Mouse (Mus musculus) hindbrain, embryonic 12.5 days (tissue): ENCODE results near the gene Serpinb9. TPM values are rescaled to one million over a fixed set of nuclear protein-coding genes. Genes with fewer than 3 reads are reported as not detected.
"Not testable (repeated sequence)": the region's sequence is repeated elsewhere in the genome, so short reads cannot be mapped to it uniquely, and the experiment has no call there.

Experiments
- ATAC-seq: fragments of 200-750 bp; cut with Nextera tagmentation; 2 replicates; pipeline ENCODE4 v1.8.0; 2017; ENCODE audit warnings: moderate TSS enrichment; ENCODE audit not compliant: low FRiP score
- H3K27ac ChIP-seq: fragments of 300-500 bp; sonication (generic); 2 replicates; pipeline ENCODE4 v1.5.1; 2016; ENCODE audit warnings: mild to moderate bottlenecking
- H3K27me3 ChIP-seq: fragments of 300-500 bp; sonication (generic); 2 replicates; pipeline ENCODE4 v1.6.1; 2016; ENCODE audit warnings: mild to moderate bottlenecking
- H3K36me3 ChIP-seq: fragments of 300-500 bp; sonication (generic); 2 replicates; pipeline ENCODE4 v1.6.1; 2016; ENCODE audit warnings: mild to moderate bottlenecking
- H3K4me1 ChIP-seq: fragments of 300-500 bp; sonication (generic); 2 replicates; pipeline ENCODE4 v1.6.1; 2016
- H3K4me2 ChIP-seq: fragments of 300-500 bp; sonication (generic); replicated peaks from 2 replicates; pipeline ENCODE4 v1.6.1; 2016; ENCODE audit warnings: mild to moderate bottlenecking
- H3K4me3 ChIP-seq: fragments of 300-500 bp; sonication (generic); 2 replicates; pipeline ENCODE4 v1.5.1; 2016; ENCODE audit warnings: mild to moderate bottlenecking
- H3K9ac ChIP-seq: fragments of 300-500 bp; sonication (generic); 2 replicates; pipeline ENCODE4 v1.6.1; 2016; ENCODE audit warnings: mild to moderate bottlenecking, moderate library complexity
- H3K9me3 ChIP-seq: fragments of 300-500 bp; sonication (generic); replicated peaks from 2 replicates; pipeline ENCODE4 v1.6.1; 2016; ENCODE audit warnings: mild to moderate bottlenecking
- WGBS: fragments of 180-500 bp; shearing (Covaris S2); methylation state at CpG from one replicate; pipeline ENCODE4 v1.1.7; 2016; 5-methylcytosine and 5-hydroxymethylcytosine counted together
- polyA plus RNA-seq: library from polyadenylated mRNA; unstranded; fragments of >200 nt; fragmentation: Nextera tagmentation; extraction: Ambion mirVana; gene quantifications from 2 replicates; pipeline ENCODE4 v1.2.1, GENCODE M21; 2016

Serpinb9 gene
- polyA plus RNA-seq, 1 experiment from 2014 or later: 1.5 TPM

DNA sequence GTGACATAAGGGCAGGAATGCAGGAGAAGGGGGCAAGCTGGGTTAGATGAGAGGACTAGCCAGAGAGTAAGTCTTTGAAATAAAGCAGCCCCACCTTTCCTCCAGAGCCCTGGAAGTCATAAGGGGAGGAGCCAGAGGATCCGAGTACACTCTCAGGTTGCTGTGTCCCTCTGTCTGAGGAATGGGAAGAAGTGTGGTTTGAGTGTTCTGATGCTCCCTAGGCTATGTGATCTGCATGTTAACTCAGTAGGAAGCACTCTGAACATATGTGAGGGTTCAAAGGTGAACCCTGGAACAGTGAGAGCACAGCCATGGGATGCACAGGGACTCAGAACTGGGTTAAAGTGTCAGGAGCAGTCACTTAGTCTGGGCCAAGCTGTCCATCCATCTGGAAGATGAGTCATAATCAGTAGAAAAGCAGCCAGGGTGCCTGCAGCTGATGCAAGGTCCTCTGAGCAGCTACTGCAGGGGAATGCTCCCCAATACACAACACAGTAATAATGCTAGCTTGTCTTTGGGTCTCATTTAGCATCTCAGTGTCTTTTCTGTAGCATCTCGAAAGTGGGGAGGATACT, 2.5 kb downstream of the Serpinb9 start:
- Histone ChIP-seq H3K9ac (no peak overlapping the region), H3K4me1 (peaks cover 6% of the 10 kb centered on the region; the same call in 1 of the 2 replicates), H3K27ac (no peak overlapping the region), H3K27me3 (no peaks in the 10 kb centered on the region), H3K4me2 (no peak overlapping the region), H3K36me3 (no peaks in the 10 kb centered on the region), H3K4me3 (no peak overlapping the region), H3K9me3 (no peaks in the 10 kb centered on the region)
- no peak for ATAC-seq
- 62% methylated on average over 2 of the region's 2 CpGs for WGBS

GRCm38 (mm10) chr13:33006555-33006954, 3.5 kb downstream of the Serpinb9 start:
- H3K4me1 ChIP-seq: peaks cover 6% of the 10 kb centered on the region; the same call in 1 of the 2 replicates
- no peak for ATAC-seq
- no peak overlapping the region for H3K4me2 ChIP-seq
- no peaks in the 10 kb centered on the region for H3K9me3 ChIP-seq
- no peak overlapping the region for H3K27ac ChIP-seq
- H3K36me3 ChIP-seq: no peaks in the 10 kb centered on the region
- WGBS: 87% methylated on average over 3 of the region's 3 CpGs
- H3K4me3 ChIP-seq: no peak overlapping the region
- H3K9ac ChIP-seq: no peak overlapping the region
- H3K27me3 ChIP-seq: no peaks in the 10 kb centered on the region

DNA sequence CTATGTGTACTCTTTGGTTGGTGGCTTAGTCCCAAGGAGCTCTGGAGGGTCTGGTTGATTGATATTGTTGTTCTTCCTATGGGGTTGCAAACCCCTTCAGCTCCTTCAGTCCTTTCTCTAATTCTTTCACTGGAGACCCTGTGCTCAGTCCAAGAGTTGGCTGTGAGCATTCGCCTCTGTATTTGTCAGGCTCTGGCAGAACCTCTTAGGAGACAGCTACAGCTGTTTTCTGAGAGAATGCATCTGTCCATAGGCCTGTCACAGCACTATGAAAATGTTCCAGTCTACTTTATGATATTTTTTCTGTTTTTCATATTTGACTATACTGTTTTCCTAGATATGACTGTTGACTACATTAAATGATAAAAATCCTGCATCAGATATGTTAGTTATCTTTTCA, 9.3 kb downstream of the Serpinb9 start:
- 83% methylated on average over 1 of the region's 1 CpGs for WGBS
- Histone ChIP-seq H3K36me3 (no peaks in the 10 kb centered on the region), H3K9ac (no peak overlapping the region), H3K4me3 (no peak overlapping the region), H3K4me2 (no peak overlapping the region), H3K4me1 (no peaks in the 10 kb centered on the region), H3K9me3 (no peaks in the 10 kb centered on the region), H3K27me3 (no peaks in the 10 kb centered on the region), H3K27ac (no peak overlapping the region)
- no peak for ATAC-seq

DNA sequence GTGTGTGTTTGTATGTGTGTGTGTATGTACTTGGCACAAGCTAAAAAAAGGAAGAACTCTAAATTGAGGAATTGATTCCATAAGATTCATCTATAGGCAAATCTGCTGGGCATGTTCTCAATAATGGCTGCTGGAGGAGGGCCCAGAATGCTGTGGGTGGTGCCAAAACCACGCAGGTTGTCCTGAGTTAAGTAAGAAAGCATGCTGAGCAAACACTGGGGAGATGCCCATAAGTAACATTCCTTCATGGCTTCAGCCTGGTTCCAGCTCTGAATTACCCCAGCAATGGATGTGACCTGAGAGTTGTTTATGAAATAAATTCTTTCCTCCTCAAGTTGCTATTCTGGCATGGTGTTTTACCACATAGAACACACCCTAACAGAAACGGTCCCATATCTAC, 10.2 kb downstream of the Serpinb9 start:
- no peaks in the 10 kb centered on the region for H3K27me3 ChIP-seq
- no peak for ATAC-seq
- H3K4me1 ChIP-seq: no peaks in the 10 kb centered on the region
- H3K9ac ChIP-seq: no peak overlapping the region
- WGBS: 69% methylated on average over 2 of the region's 2 CpGs
- no peak overlapping the region for H3K27ac ChIP-seq
- no peaks in the 10 kb centered on the region for H3K36me3 ChIP-seq
- H3K4me2 ChIP-seq: no peak overlapping the region
- no peak overlapping the region for H3K4me3 ChIP-seq
- H3K9me3 ChIP-seq: no peaks in the 10 kb centered on the region

DNA sequence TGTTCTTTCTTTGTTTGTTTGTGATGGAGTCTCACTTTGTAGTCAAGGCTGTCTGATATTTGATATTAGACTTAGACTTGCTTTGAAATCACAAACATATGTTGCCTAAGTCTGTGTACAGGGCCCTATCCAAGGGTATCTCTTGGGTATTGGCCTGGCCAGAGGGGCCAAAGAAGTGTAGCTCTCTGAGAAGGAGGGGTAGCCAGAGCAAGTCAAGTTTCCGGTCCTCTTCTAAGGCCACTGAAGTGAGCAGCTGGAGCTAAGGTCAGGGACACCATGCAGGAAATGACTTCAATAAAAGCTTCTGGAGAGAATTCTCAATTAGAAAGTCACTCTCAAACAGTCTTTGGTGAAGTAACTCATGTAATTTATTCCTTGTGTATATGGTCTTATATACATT, 19.3 kb downstream of the Serpinb9 start:
- H3K4me2 ChIP-seq: no peak overlapping the region
- 87% methylated on average over 1 of the region's 1 CpGs for WGBS
- ATAC-seq: no peak
- no peak overlapping the region for H3K9ac ChIP-seq
- no peaks in the 10 kb centered on the region for H3K4me1 ChIP-seq
- peaks cover 7% of the 10 kb centered on the region; the same call in 1 of the 2 replicates for H3K9me3 ChIP-seq
- no peaks in the 10 kb centered on the region for H3K27me3 ChIP-seq
- no peak overlapping the region for H3K27ac ChIP-seq
- no peaks in the 10 kb centered on the region for H3K36me3 ChIP-seq
- H3K4me3 ChIP-seq: no peak overlapping the region

- no peak for ATAC-seq
- H3K9ac ChIP-seq: no peak overlapping the region
- 80% methylated on average over 1 of the region's 1 CpGs for WGBS
Measured at GRCm38 (mm10) chr13:33026427-33027057, 23.5 kb downstream of the Serpinb9 start.

DNA sequence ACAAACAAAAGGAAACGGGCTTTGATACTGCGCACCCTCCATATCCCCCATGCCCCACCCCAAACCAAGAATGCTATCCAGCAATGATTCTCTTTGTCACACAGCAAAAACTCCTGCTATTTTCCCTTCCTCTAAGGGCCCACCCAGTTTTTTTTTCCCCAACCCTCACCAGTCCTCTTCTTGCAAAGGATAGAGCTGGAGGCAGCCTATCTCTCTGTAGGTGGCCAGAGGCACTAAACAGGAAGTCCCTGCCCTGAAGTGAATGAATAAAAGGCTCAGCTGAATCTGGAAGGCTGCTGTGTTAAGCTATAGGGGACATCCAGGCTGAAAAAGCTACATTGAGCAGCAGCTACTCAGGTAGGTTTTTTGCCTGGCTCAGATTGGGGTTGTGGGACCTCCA, 24.2 kb downstream of the Serpinb9 start, which contains the start of gene Serpinb9b:
TSS of gene Serpinb9b (plus strand) at position 173 of the 400 bp plus-strand sequence.
- Histone ChIP-seq H3K36me3 (no peaks in the 10 kb centered on the region), H3K4me2 (no peak within 1 kb of the TSS), H3K9ac (no peak within 1 kb of the TSS), H3K9me3 (no peaks in the 10 kb centered on the region), H3K4me1 (no peaks in the 10 kb centered on the region), H3K27me3 (no peaks in the 10 kb centered on the region), H3K27ac (no peak within 1 kb of the TSS), H3K4me3 (no peak within 1 kb of the TSS)
- no peak for ATAC-seq
- WGBS: 83% methylated on average over 2 of the region's 2 CpGs

More at GRCm38 (mm10) chr13:33026427-33027057, 23.5 kb downstream of the Serpinb9 start:
- Histone ChIP-seq H3K36me3 (no peaks in the 10 kb centered on the region), H3K4me1 (no peaks in the 10 kb centered on the region), H3K4me3 (no peak overlapping the region), H3K4me2 (no peak overlapping the region), H3K27me3 (no peaks in the 10 kb centered on the region), H3K27ac (no peak overlapping the region), H3K9me3 (no peaks in the 10 kb centered on the region)

DNA sequence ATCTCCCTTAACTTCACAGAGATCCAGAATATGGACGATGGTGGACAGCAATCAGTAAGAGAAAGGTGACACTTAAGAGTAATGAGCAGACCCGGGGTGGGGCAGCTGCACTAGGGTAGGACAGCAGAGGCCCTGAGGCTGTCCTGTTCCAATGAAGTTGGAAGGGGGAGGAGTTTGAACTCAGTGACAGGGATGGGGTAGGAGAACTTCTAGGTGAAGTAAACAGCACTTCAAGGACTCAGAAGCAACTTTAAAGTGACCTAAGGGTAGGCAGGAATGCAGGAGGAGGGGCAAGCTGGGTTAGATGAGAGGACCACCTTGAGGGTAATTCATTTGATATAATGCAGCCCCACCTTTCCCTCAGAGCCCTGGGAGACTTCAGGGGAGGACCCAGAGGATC, 25.1 kb downstream of the Serpinb9 start:
- 64% methylated on average over 2 of the region's 2 CpGs for WGBS
- H3K4me1 ChIP-seq: no peaks in the 10 kb centered on the region
- H3K27ac ChIP-seq: no peak overlapping the region
- H3K36me3 ChIP-seq: no peaks in the 10 kb centered on the region
- ATAC-seq: no peak
- no peaks in the 10 kb centered on the region for H3K27me3 ChIP-seq
- no peak overlapping the region for H3K9ac ChIP-seq
- H3K4me3 ChIP-seq: no peak overlapping the region
- no peak overlapping the region for H3K4me2 ChIP-seq
- H3K9me3 ChIP-seq: no peaks in the 10 kb centered on the region

DNA sequence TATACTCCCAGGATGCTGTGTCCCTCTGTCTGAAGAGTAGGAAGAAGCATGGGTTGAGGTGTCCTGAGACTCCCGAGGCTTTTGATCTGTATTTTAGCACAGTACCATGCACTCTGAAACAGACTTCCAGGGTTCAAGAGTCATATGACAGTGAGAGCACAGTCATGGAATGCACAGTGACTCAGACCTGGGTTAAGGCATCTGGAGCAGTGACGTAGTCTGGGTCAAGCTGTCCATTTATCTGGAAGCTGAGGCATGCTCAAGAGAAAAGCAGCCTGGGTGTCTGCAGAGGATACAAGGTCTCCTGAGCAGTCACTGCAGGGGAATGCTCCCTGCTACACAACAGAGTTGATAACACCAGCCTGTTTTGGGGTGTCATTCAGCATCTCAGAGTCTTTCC, 25.5 kb downstream of the Serpinb9 start:
- H3K9ac ChIP-seq: no peak overlapping the region
- H3K4me2 ChIP-seq: no peak overlapping the region
- H3K4me3 ChIP-seq: no peak overlapping the region
- H3K27me3 ChIP-seq: no peaks in the 10 kb centered on the region
- no peaks in the 10 kb centered on the region for H3K4me1 ChIP-seq
- no peak for ATAC-seq
- 74% methylated on average over 2 of the region's 2 CpGs for WGBS
- no peaks in the 10 kb centered on the region for H3K36me3 ChIP-seq
- H3K9me3 ChIP-seq: no peaks in the 10 kb centered on the region
- H3K27ac ChIP-seq: no peak overlapping the region

DNA sequence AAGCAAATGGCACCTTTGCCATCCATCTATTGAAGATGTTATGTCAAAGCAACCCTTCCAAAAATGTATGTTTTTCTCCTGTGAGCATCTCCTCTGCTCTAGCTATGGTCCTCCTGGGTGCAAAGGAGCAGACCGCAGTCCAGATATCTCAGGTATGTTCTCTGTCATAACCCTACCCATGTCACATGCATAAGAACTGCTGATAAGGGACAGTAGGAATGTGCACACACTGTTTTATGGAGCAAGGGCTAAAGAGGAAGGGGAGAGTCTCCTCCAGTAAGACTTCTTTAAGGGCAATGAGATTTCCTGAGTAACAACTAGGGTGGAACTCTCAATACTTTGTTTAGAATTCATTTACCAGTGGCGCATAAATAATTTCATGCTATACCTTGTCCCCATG, 26.4 kb downstream of the Serpinb9 start:
- not testable (repeated sequence) for H3K27me3 ChIP-seq, H3K4me1 ChIP-seq, H3K36me3 ChIP-seq, H3K9me3 ChIP-seq, H3K4me3 ChIP-seq, H3K9ac ChIP-seq, ATAC-seq, H3K4me2 ChIP-seq, H3K27ac ChIP-seq
- WGBS: 98% methylated on average over 2 of the region's 2 CpGs

- Histone ChIP-seq H3K4me1 (no peaks in the 10 kb centered on the region), H3K9ac (no peak overlapping the region), H3K4me2 (no peak overlapping the region), H3K4me3 (no peak overlapping the region), H3K36me3 (no peaks in the 10 kb centered on the region), H3K9me3 (no peaks in the 10 kb centered on the region), H3K27ac (no peak overlapping the region), H3K27me3 (no peaks in the 10 kb centered on the region)
- no peak for ATAC-seq
- WGBS: 91% methylated on average over 2 of the region's 3 CpGs
Measured at GRCm38 (mm10) chr13:33030281-33030680, 27.2 kb downstream of the Serpinb9 start.

DNA sequence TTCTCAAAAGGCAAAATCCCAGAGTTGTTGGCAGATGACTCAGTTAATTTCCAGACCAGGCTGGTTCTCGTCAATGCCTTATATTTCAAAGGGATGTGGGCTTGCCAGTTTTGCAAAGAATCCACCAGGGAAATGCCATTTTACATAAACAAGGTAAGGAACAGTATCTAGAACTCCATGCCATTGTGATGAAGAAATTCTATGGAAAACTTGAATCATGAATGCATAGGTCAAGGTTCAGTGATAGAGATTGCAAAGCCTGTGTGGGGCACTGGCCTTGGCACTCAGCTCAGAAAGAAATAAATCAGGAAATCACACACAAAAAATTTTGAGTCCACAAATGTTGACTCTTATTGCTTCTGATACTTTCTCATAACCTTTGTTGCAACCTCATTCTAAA, 32.5 kb downstream of the Serpinb9 start:
- H3K4me1 ChIP-seq: no peaks in the 10 kb centered on the region
- WGBS: 80% methylated on average over 1 of the region's 1 CpGs
- no peak overlapping the region for H3K4me2 ChIP-seq
- H3K9me3 ChIP-seq: no peaks in the 10 kb centered on the region; the same call in 1 of the 2 replicates
- no peak for ATAC-seq
- no peaks in the 10 kb centered on the region for H3K36me3 ChIP-seq
- H3K4me3 ChIP-seq: no peak overlapping the region
- H3K27ac ChIP-seq: no peak overlapping the region
- no peaks in the 10 kb centered on the region for H3K27me3 ChIP-seq
- H3K9ac ChIP-seq: no peak overlapping the region

GRCm38 (mm10) chr13:33043542-33043941, 40.5 kb downstream of the Serpinb9 start:
- Histone ChIP-seq H3K9me3 (peaks cover 5% of the 10 kb centered on the region), H3K27ac (no peak overlapping the region), H3K4me1 (no peaks in the 10 kb centered on the region), H3K4me3 (no peak overlapping the region), H3K36me3 (no peaks in the 10 kb centered on the region), H3K27me3 (no peaks in the 10 kb centered on the region), H3K9ac (no peak overlapping the region), H3K4me2 (no peak overlapping the region)
- no peak for ATAC-seq
- 93% methylated on average over 3 of the region's 3 CpGs for WGBS
